Mouse (Mus musculus) neutrophil, adult 5-6 weeks (primary cell): ENCODE measurements around the gene Cpm. TPM values are rescaled to one million over a fixed set of nuclear protein-coding genes. Genes with fewer than 3 reads are reported as not detected.
A peak's percentile ranks its signal among the peaks of the same experiment; 100 is the strongest.

Experiments
- ATAC-seq: fragments of 151-379, 151-347 bp; 2 replicates; pipeline ENCODE4 v1.8.0; 2017; ENCODE audit warnings: mild to moderate bottlenecking, moderate TSS enrichment; ENCODE audit not compliant: insufficient number of reproducible peaks, poor library complexity, low FRiP score, severe bottlenecking; ENCODE audit errors: extremely low read depth
- total RNA-seq: library from RNA; stranded (forward); fragments of 200-1000 nt; gene quantifications from 2 replicates; pipeline ENCODE4 v1.2.3, GENCODE M21; 2017

Gene Cpm
- total RNA-seq, 1 experiment from 2014 or later = 40.6 TPM

- no peak for ATAC-seq
Observed at GRCm38 (mm10) chr10:117603834-117604623, 25.3 kb upstream of the Cpm start.

GRCm38 (mm10) chr10:117604624-117605282 is 24.5 kb upstream of the Cpm start:
- ATAC-seq = no peak

GRCm38 (mm10) chr10:117605283-117606243 is 23.7 kb upstream of the Cpm start:
- ATAC-seq = 0 out of 2 replicates have a peak, but pooled peaks have one; percentile 19

DNA sequence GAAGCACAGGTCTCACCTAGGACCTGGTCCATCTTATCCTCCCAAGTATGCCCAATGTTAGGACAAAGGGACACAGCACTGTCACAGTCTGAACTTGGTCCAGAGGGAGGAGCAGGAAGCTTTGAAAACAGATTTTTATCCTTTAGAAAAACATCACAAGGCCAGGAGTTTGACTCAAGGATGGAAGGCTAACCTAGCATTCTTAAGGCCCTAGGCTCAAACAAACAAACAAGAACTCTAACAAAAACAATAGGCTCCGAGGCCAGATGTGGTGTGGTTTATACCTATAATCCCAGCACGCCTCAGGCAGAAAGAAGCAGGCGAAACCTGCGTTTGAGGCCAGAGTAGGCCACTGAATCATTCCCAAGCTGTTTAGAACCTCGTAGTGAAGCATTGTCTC is 22.9 kb upstream of the Cpm start:
- no peak for ATAC-seq

DNA sequence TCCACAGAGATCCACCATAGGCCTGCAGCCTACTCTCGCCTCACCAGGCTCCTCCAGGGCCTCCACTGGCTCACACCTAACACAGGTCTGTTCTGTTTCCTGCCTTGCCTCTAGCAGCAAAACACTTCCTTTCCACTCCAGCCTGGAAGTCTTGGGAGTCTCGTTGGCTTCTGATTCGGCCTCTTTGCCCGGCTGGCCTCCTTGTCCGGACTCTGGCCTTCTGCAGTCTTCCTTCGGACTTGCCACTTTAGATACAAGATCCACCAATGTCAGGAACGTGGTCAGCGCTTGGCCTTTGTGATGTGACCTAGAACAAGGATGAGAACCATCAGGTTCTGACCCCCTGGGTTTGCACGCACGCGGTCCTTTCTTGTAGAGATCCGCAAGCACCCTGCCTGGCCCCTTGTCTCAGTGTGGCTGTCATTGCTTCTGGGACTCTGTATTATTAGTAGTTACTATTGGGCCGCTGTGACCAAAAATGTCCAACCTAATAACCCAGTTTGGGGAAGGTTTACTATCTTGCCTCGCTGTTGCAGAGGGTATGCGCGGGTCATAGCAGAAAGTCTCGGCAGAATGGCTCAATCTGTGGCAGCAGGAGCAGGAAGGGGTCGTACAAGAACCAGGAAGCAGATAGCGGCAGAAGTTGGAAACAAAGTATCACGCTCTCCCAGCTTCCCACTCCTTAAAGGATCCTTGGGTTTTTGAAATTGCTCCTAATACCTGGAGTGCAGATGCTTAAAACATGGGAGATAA is 22.1 kb upstream of the Cpm start:
- ATAC-seq = no peak

GRCm38 (mm10) chr10:117607804-117608279 is 21.5 kb upstream of the Cpm start:
- no peak for ATAC-seq

GRCm38 (mm10) chr10:117608487-117608886 is 20.8 kb upstream of the Cpm start:
- ATAC-seq = no peak

- ATAC-seq = no peak
Observed at GRCm38 (mm10) chr10:117608988-117609809, 20.1 kb upstream of the Cpm start.

- no peak for ATAC-seq
Observed at GRCm38 (mm10) chr10:117609810-117610090, 19.6 kb upstream of the Cpm start.

GRCm38 (mm10) chr10:117610160-117610764 is 19.0 kb upstream of the Cpm start:
- no peak for ATAC-seq

- no peak for ATAC-seq
Observed at GRCm38 (mm10) chr10:117610794-117611384, 18.4 kb upstream of the Cpm start.

GRCm38 (mm10) chr10:117611503-117611902 is 17.8 kb upstream of the Cpm start:
- ATAC-seq = no peak

GRCm38 (mm10) chr10:117611976-117612375 is 17.3 kb upstream of the Cpm start:
- no peak for ATAC-seq

- ATAC-seq = no peak
Observed at GRCm38 (mm10) chr10:117612621-117613584, 16.4 kb upstream of the Cpm start.

DNA sequence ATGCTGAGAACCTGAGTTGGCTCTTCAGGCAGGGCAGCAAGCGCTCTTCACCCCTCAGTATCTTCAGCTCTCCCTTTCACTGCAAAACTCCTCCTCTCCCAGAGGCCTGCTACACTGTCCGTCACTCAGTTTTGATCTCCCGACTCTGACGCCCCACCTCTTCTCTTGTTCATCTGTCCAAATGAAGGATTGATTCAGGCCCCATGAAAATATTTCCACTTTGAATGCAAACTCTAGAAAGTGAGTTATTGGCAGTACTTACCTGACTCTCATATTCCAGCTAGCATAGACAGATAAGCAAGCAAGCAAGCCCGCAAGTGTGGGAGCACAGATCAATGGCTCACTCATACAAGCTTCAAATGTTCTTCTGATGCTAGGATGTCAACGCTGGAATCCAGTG is 15.3 kb upstream of the Cpm start:
- no peak for ATAC-seq

DNA sequence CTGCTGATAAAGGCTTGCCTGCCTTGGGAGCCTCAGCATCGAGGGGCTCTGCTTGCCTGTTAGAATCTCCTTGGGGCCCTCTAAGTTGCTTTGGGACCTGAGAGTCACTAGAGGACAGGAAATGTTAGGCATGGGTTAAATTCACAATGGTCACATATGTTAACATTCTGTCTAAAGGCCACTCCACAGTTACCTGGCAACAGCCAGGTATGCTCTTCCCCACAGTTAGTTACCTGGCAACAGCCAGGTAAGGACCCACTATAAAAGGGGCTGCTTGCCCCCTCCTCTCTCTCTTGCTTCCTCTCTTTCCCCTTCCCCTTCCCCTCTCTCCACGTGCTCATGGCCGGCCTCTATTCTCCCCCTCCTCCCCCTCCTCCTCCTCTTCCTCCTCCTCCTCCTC is 14.9 kb upstream of the Cpm start:
- no peak for ATAC-seq
